Mouse (Mus musculus) c-Kit-negative CD71-positive TER-119-positive erythroid progenitor cells, embryonic 14.5 days (primary cell): Measurements from ENCODE around the gene Tjp2.

Experiments used
- DNase-seq: peaks from one replicate; pipeline ENCODE4 v3.0.0-alpha.2; 2013; ENCODE audit warnings: low read depth, low spot score

Gene Tjp2

GRCm38 (mm10) chr19:24058851-24059250 lies 166.0 kb downstream of the Tjp2 start:
- DNase-seq = no peak

GRCm38 (mm10) chr19:24058021-24058420 lies 166.8 kb downstream of the Tjp2 start:
- no peak for DNase-seq

GRCm38 (mm10) chr19:24056880-24057279 lies 167.9 kb downstream of the Tjp2 start:
- DNase-seq = no peak

- DNase-seq = no peak
These were observed 169.9 kb downstream of the Tjp2 start for GRCm38 (mm10) chr19:24054904-24055303.

GRCm38 (mm10) chr19:24054265-24054664 lies 170.6 kb downstream of the Tjp2 start:
- DNase-seq = no peak

GRCm38 (mm10) chr19:24050514-24050913 lies 174.3 kb downstream of the Tjp2 start:
- DNase-seq = no peak

- DNase-seq = no peak
These were observed 175.5 kb downstream of the Tjp2 start for GRCm38 (mm10) chr19:24049329-24049728.

- DNase-seq = no peak
These were observed 178.3 kb downstream of the Tjp2 start for GRCm38 (mm10) chr19:24046395-24046993.
